Mouse (Mus musculus): ENCODE data around the gene Aes.

GRCm38 (mm10) chr10:81595599-81595998 is 36.3 kb downstream of the Aes start:
- TF ChIP-seq CTCF (IDR thresholded peaks at IDR 0.05; ENCODE audit: borderline replicate concordance, control insufficient read depth, extremely low read depth, insufficient read depth, low read length, poor library complexity): no peak
- TF ChIP-seq POLR2A (IDR thresholded peaks at IDR 0.05; ENCODE audit: control insufficient read depth, extremely low read depth, insufficient read depth, low read length, poor library complexity): no peak

Data from thymus, adult 2 months (tissue).